Mouse (Mus musculus) liver, adult 2 months (tissue): Measurements from ENCODE around the gene Apba3.

ENCODE experiments used
- CTCF ChIP-seq: fragments of 200-500 bp; IDR thresholded peaks from 2 replicates; pipeline ENCODE4 v1.5.1; 2011; ENCODE audit warnings: low read depth, low read length, control low read depth
- POLR2A ChIP-seq: fragments of 200-500 bp; IDR thresholded peaks from 2 replicates; pipeline ENCODE4 v1.6.1; 2011; ENCODE audit warnings: low read length, control low read depth; ENCODE audit not compliant: insufficient read depth; ENCODE audit errors: extremely low read depth

DNA sequence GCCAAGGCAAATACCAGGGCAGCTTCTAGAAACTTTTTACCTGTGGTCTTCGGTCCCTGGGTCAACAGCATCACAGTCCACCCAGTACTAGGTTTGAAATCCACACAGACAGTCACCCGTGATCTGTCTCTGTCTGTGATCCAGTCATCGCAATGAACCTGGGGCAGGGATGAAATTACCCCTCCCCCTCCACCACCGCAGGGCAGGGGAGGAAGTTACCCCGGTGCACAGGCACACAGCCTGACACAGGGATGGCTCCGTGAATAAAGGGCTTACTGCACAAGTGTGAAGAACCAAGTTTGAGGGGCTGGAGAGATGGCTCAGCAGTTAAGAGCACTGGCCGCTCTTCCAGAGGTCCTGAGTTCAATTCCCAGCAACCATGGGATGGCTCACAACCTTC is 37.0 kb downstream of the Apba3 start:
- TF ChIP-seq CTCF (no peak), POLR2A (no peak)
